Mouse (Mus musculus): ENCODE results near the gene Fxyd7. TPM values are rescaled to one million over a fixed set of nuclear protein-coding genes. Genes with fewer than 3 reads are reported as not detected.

The Fxyd7 gene
- total RNA-seq, 1 experiment from 2014 or later: not detected

GRCm38 (mm10) chr7:31028609-31029008, 22.7 kb downstream of the Fxyd7 start:
- no peak for ATAC-seq (replicated peaks; ENCODE audit: low read depth, poor library complexity, severe bottlenecking)

DNA sequence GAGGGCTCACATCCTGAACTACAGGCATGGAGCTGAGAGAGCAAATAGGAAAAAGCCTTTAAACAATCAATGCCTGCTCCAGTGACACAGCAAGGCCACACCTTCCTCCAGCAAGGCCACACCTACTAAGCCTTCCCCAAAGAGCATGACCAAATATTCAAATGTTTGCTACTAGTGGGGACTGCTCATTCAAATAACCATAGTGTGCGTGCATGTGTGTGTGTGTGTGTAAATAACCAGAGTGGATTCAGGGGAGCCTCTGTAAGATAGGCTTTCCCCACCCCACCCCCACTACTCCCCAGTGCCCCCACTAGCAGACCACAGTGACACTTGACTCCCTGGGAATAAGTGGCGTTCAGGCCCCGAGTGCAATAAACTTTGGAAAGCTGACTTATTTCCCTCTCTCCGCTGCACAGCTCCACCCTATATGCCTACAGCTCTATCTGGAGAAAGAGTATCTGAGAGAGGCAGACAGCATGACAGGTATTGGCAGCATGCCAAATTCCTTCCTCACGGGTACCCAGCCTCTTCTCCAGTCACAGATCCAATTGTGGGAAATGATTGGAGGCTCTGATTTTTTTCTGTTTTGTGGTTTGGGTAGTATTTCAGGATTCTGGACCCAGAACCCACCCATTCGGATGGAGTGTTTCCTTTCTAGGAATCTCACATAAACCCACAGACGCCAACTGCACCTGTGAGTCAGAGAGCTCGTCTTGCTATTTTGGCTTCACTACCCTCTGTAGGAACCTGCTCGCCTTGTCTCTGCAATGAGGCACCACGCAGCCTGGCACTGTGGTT, 34.0 kb downstream of the Fxyd7 start:
- ATAC-seq (replicated peaks; ENCODE audit: low read depth, poor library complexity, severe bottlenecking): no peak

GRCm38 (mm10) chr7:31012971-31013370, 38.3 kb downstream of the Fxyd7 start:
- ATAC-seq (replicated peaks; ENCODE audit: low read depth, poor library complexity, severe bottlenecking): no peak

GRCm38 (mm10) chr7:31008889-31009288, 42.4 kb downstream of the Fxyd7 start:
- ATAC-seq (replicated peaks; ENCODE audit: low read depth, poor library complexity, severe bottlenecking): no peak

GRCm38 (mm10) chr7:31008175-31008574, 43.1 kb downstream of the Fxyd7 start:
- peak; percentile 78 for ATAC-seq (replicated peaks; ENCODE audit: low read depth, poor library complexity, severe bottlenecking)

- ATAC-seq (replicated peaks; ENCODE audit: low read depth, poor library complexity, severe bottlenecking): peak; percentile 51
These were observed 43.5 kb downstream of the Fxyd7 start for GRCm38 (mm10) chr7:31007775-31008174.

DNA sequence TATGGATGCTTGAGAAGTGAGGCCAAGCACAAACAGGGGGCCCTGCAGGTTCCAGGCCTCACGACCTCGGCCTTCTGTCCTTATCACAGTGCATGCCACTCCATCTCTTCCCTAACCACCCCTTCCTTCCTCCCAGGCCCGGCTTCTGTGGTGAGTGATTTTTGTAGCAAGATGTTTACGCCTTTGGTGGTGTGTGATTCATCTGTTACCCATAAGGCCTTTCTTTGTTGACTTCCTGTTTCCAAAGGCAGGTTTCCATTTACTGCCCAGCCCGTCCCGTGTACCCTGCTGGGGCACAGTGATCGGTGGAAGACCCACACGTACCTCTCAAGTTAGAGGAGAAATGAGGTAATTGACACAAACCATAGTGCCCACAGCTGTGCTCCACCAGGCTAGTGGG, 48.6 kb downstream of the Fxyd7 start:
- peak; percentile 87 for ATAC-seq (replicated peaks; ENCODE audit: low read depth, poor library complexity, severe bottlenecking)

GRCm38 (mm10) chr7:31000505-31001020, 50.7 kb downstream of the Fxyd7 start:
- ATAC-seq (replicated peaks; ENCODE audit: low read depth, poor library complexity, severe bottlenecking): peak; percentile 59

- ATAC-seq (replicated peaks; ENCODE audit: low read depth, poor library complexity, severe bottlenecking): no peak
These were observed 54.8 kb downstream of the Fxyd7 start for GRCm38 (mm10) chr7:30996491-30996890.

DNA sequence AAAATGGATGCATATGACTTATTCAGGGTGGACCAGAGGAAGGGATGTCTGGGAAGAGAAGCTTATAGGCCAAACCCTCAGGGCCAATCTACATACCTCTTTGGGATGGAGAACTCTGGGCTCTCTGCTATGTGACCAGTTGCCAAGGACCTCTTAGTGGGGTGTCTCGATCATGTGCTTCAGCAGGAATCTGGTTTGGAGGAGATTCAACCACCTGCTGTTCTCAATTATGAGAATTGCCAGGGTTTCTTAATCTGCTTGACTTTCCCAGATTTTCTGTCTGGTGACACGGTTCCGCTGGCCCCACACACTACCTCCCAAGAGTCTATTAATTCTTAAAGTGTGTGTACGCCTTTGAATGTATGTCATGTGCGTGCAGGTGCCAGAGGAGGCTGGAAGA, 57.3 kb downstream of the Fxyd7 start:
- ATAC-seq (replicated peaks; ENCODE audit: low read depth, poor library complexity, severe bottlenecking): no peak

Other genes starting within 250 kb of the Fxyd7 start
- gene Ffar2, start 227.7 kb downstream of the Fxyd7 start, total RNA-seq (2017): 20.3 and 28.0 TPM in 2 replicates
- gene Ffar3, start 195.3 kb downstream of the Fxyd7 start, total RNA-seq (2017): not detected in 2 replicates
- gene Ffar1, start 189.9 kb downstream of the Fxyd7 start, total RNA-seq (2017): not detected in 2 replicates
- gene Cd22, start 171.1 kb downstream of the Fxyd7 start, total RNA-seq (2017): 0.29 and 7.6 TPM in 2 replicates
- gene Mag, start 136.6 kb downstream of the Fxyd7 start, total RNA-seq (2017): not detected in 2 replicates
- not detected in 2 replicates for gene Hamp2, start 126.8 kb downstream of the Fxyd7 start, total RNA-seq (2017)
- gene Hamp, start 107.4 kb downstream of the Fxyd7 start, total RNA-seq (2017): not detected in 2 replicates
- gene Usf2, start 94.7 kb downstream of the Fxyd7 start, total RNA-seq (2017): 130 and 138 TPM in 2 replicates
- 1.1 TPM in 1 of 2 replicates, not detected in the other for gene Lsr, start 78.0 kb downstream of the Fxyd7 start, total RNA-seq (2017)
- not detected in 2 replicates for gene Fam187b, start 77.7 kb downstream of the Fxyd7 start, total RNA-seq (2017)
- 216 and 242 TPM in 2 replicates for gene Fxyd5, start 9.0 kb downstream of the Fxyd7 start, total RNA-seq (2017)
- gene Fxyd1, start 5.7 kb upstream of the Fxyd7 start, total RNA-seq (2017): 2.7 and 4.2 TPM in 2 replicates
- gene Lgi4, start 7.9 kb upstream of the Fxyd7 start, total RNA-seq (2017): not detected in 2 replicates
- gene Fxyd3, start 25.2 kb upstream of the Fxyd7 start, total RNA-seq (2017): not detected in 2 replicates
- 13.4 and 19.9 TPM in 2 replicates for gene Hpn, start 63.8 kb upstream of the Fxyd7 start, total RNA-seq (2017)
- 2.1 TPM in 1 of 2 replicates, not detected in the other for gene Scn1b, start 75.5 kb upstream of the Fxyd7 start, total RNA-seq (2017)
- 30.8 and 38.7 TPM in 2 replicates for gene Gramd1a, start 104.4 kb upstream of the Fxyd7 start, total RNA-seq (2017)
- gene Scgb2b2, start 239.0 kb upstream of the Fxyd7 start, total RNA-seq (2017): not detected in 2 replicates
- gene Scgb1b2, start 240.4 kb upstream of the Fxyd7 start, total RNA-seq (2017): not detected in 2 replicates